Mouse (Mus musculus): ENCODE results near the gene Ankrd54. TPM values are rescaled to one million over a fixed set of nuclear protein-coding genes. Genes with fewer than 3 reads are reported as not detected.
A peak's percentile ranks its signal among the peaks of the same experiment; 100 is the strongest.

Gene Ankrd54
- polyA plus RNA-seq, 1 experiment from 2014 or later: 40.9 TPM

DNA sequence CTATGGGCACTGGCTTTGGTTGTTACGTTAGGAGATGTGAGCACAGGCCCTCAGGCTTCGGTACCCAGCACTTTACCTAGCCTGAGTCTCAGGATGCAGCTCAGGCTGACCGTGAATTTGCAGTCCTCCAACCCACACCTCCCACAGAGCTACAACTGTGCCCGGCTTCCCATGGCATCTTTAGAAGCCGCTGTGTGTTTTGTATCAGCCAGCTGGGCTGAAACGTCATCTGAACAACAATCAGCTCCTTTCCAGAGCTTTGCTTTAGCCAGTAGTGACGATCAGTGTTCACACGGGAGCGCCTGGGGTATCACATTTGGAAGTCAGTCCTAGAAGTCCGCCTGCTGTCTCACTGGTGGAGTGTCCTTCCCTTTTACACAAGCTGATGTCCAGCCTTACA, 40.6 kb upstream of the Ankrd54 start:
- Histone ChIP-seq H3K4me3 (ENCODE audit: low read depth, low read length) (no peak overlapping the region), H3K9ac (ENCODE audit: low read depth, low read length) (no peak overlapping the region), H3K27me3 (ENCODE audit: control insufficient read depth, insufficient read depth, low read depth, low read length) (no peaks in the 10 kb centered on the region), H3K36me3 (ENCODE audit: control insufficient read depth, insufficient read depth) (no peaks in the 10 kb centered on the region), H3K4me2 (ENCODE audit: low read depth, low read length) (no peak overlapping the region), H3K27ac (ENCODE audit: low read length) (no peak overlapping the region), H3K4me1 (ENCODE audit: control insufficient read depth, low read depth, low read length) (peaks cover 14% of the 10 kb centered on the region), H3K9me3 (replicated peaks; ENCODE audit: control insufficient read depth, low read length) (no peaks in the 10 kb centered on the region)
- WGBS (ENCODE audit: insufficient replicate concordance): 66% methylated on average over 10 of the region's 10 CpGs
- ATAC-seq (ENCODE audit: low read depth): no peak

DNA sequence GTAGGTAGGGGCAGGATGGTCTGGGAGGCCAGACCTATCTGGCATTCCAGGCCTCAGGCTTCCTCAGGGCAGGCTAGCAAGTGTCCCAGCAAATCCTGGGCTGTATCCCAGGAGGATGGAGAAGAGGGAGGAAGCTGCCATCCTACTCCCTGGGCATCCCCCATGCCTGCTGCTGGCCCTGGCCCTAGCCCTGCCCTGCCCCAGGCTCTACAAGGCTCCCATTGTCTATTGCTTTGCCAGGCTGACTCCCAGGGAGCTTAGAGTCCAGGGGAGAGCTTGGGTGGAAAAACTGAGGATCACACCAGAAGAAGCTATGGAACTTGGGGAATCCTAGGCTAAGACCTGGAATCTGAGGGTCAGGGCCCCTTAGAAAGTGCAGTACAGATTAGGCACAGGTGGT, 38.8 kb upstream of the Ankrd54 start:
- ATAC-seq (ENCODE audit: low read depth): no peak
- Histone ChIP-seq H3K4me1 (ENCODE audit: control insufficient read depth, low read depth, low read length) (peaks cover 16% of the 10 kb centered on the region), H3K9me3 (replicated peaks; ENCODE audit: control insufficient read depth, low read length) (no peaks in the 10 kb centered on the region), H3K27ac (ENCODE audit: low read length) (no peak overlapping the region), H3K4me2 (ENCODE audit: low read depth, low read length) (no peak overlapping the region), H3K36me3 (ENCODE audit: control insufficient read depth, insufficient read depth) (no peaks in the 10 kb centered on the region), H3K9ac (ENCODE audit: low read depth, low read length) (no peak overlapping the region), H3K4me3 (ENCODE audit: low read depth, low read length) (no peak overlapping the region), H3K27me3 (ENCODE audit: control insufficient read depth, insufficient read depth, low read depth, low read length) (no peaks in the 10 kb centered on the region)

DNA sequence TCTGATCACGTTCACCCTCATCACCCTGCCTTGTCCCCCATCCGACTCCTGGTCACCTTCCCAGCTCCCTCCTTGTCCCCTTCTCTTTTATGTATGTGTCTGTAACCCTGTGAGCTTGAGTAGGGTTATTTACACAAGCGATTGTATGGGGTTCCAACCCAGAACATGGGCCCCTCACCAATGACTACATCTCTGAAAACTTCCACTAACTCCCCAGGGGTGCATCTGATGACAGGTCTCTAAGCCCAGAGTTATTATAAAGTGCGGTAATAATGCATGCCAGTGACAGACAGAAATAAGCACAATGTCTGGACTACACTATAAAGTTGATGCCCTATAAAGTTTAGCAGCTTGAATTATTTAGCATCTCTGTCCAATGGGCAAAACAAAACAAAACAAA, 37.7 kb upstream of the Ankrd54 start:
- WGBS (ENCODE audit: insufficient replicate concordance): 61% methylated on average over 4 of the region's 4 CpGs
- no peak overlapping the region for H3K9ac ChIP-seq (ENCODE audit: low read depth, low read length)
- no peak overlapping the region for H3K4me2 ChIP-seq (ENCODE audit: low read depth, low read length)
- no peak for ATAC-seq (ENCODE audit: low read depth)
- H3K4me1 ChIP-seq (ENCODE audit: control insufficient read depth, low read depth, low read length): peaks cover 6% of the 10 kb centered on the region
- no peak overlapping the region for H3K27ac ChIP-seq (ENCODE audit: low read length)
- H3K36me3 ChIP-seq (ENCODE audit: control insufficient read depth, insufficient read depth): peaks cover 3% of the 10 kb centered on the region; the same call in 1 of the 2 replicates
- no peaks in the 10 kb centered on the region for H3K9me3 ChIP-seq (replicated peaks; ENCODE audit: control insufficient read depth, low read length)
- no peak overlapping the region for H3K4me3 ChIP-seq (ENCODE audit: low read depth, low read length)
- no peaks in the 10 kb centered on the region for H3K27me3 ChIP-seq (ENCODE audit: control insufficient read depth, insufficient read depth, low read depth, low read length)

DNA sequence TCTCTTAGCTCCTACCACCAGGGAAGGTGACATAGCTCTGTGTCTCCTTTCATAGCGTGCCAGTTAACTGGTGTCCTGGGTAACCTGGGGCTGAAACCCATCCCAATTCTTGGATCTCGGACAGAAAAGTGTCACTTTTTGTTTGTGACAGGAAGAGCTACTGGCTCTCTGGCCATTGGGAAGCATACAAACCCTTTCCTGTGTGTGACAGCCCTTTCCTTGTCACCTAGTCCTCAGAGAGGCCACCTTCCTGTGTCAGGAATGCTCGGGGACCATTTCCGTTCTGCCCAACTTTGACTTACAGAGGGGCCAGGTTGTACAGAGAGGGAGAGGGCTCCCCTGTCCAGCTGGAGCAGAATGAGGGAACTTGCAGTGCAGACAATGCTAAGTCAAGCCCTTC, 36.8 kb upstream of the Ankrd54 start:
- Histone ChIP-seq H3K4me3 (ENCODE audit: low read depth, low read length) (no peak overlapping the region), H3K27me3 (ENCODE audit: control insufficient read depth, insufficient read depth, low read depth, low read length) (no peaks in the 10 kb centered on the region), H3K9me3 (replicated peaks; ENCODE audit: control insufficient read depth, low read length) (no peaks in the 10 kb centered on the region), H3K4me1 (ENCODE audit: control insufficient read depth, low read depth, low read length) (peaks cover 5% of the 10 kb centered on the region), H3K36me3 (ENCODE audit: control insufficient read depth, insufficient read depth) (peaks cover 4% of the 10 kb centered on the region), H3K9ac (ENCODE audit: low read depth, low read length) (no peak overlapping the region), H3K27ac (ENCODE audit: low read length) (no peak overlapping the region), H3K4me2 (ENCODE audit: low read depth, low read length) (no peak overlapping the region)
- no peak for ATAC-seq (ENCODE audit: low read depth)
- WGBS (ENCODE audit: insufficient replicate concordance): 44% methylated on average over 4 of the region's 4 CpGs

DNA sequence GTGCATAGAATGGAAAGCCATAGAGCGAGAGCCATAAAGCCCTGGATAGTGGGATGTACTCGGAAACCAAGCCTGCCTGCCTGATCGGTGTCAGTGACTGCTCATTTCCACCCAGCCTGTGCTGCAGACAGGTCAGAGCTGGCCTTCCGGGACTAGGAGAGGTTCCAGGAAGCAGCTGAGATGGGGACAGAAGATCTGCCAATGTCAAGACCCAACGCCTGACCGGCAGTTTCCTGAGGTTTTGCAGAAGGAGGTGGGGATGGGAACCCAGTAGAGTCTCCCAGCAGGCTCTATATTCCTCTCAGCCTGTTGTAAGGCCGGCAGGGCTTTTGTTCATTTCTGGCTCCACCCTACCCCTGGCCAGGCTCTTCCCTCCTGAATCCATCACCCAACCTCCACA, 36.2 kb upstream of the Ankrd54 start:
- WGBS (ENCODE audit: insufficient replicate concordance): 24% methylated on average over 7 of the region's 7 CpGs
- Histone ChIP-seq H3K36me3 (ENCODE audit: control insufficient read depth, insufficient read depth) (peaks cover 10% of the 10 kb centered on the region), H3K4me3 (ENCODE audit: low read depth, low read length) (no peak overlapping the region), H3K4me2 (ENCODE audit: low read depth, low read length) (no peak overlapping the region), H3K9me3 (replicated peaks; ENCODE audit: control insufficient read depth, low read length) (no peaks in the 10 kb centered on the region), H3K4me1 (ENCODE audit: control insufficient read depth, low read depth, low read length) (peaks cover 5% of the 10 kb centered on the region), H3K9ac (ENCODE audit: low read depth, low read length) (no peak overlapping the region), H3K27ac (ENCODE audit: low read length) (no peak overlapping the region), H3K27me3 (ENCODE audit: control insufficient read depth, insufficient read depth, low read depth, low read length) (no peaks in the 10 kb centered on the region)
- ATAC-seq (ENCODE audit: low read depth): peak; percentile 16; the same call in 1 of the 2 replicates

DNA sequence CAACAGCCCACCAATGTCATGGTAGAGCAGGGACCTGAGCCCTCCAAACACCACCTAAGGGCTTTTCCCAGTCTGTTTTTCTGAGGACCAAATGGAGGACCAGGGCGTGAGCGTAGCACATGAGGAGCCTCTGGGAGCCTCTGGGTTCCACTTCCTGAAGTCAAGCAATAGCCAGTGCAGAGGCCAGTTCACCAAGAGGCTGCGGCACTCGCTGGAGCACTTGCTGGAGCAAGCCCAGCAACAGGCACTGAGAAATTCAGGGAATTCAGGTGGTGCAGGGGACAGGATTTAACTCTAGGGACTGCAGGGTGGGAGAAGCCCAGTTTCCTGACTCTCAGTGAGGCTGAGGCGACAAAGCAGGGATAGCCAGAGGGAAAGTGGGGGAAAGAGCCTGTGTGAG, 35.5 kb upstream of the Ankrd54 start:
- ATAC-seq (ENCODE audit: low read depth): no peak
- WGBS (ENCODE audit: insufficient replicate concordance): 68% methylated on average over 5 of the region's 5 CpGs
- no peak overlapping the region for H3K27ac ChIP-seq (ENCODE audit: low read length)

DNA sequence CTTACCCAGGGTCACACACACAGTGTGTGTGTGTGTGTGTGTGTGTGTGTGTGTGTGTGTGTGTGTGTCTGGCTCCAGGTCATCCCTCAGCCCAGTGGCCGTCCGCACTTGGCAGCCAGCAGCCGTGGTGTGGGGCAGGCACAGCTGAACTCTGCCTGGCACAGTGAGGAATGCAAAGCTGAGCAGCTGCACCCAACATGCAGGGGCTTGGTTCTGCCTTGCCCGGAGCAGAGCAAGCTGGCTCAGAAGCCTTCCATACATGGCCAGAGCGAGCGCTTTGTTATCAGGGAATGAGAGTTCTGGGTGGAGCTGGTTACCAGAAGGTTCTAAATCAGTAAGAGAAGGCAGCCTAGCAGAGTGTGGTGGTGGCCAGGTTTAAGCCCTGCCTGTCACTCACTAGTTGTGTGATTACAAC, 34.9 kb upstream of the Ankrd54 start:
- no peak overlapping the region for H3K4me2 ChIP-seq (ENCODE audit: low read depth, low read length)

More for the DNA sequence above, 35.5 kb upstream of the Ankrd54 start:
- Histone ChIP-seq H3K9me3 (replicated peaks; ENCODE audit: control insufficient read depth, low read length) (no peaks in the 10 kb centered on the region), H3K36me3 (ENCODE audit: control insufficient read depth, insufficient read depth) (peaks cover 16% of the 10 kb centered on the region), H3K27me3 (ENCODE audit: control insufficient read depth, insufficient read depth, low read depth, low read length) (no peaks in the 10 kb centered on the region), H3K4me2 (ENCODE audit: low read depth, low read length) (no peak overlapping the region), H3K4me1 (ENCODE audit: control insufficient read depth, low read depth, low read length) (peaks cover 5% of the 10 kb centered on the region), H3K9ac (ENCODE audit: low read depth, low read length) (no peak overlapping the region), H3K4me3 (ENCODE audit: low read depth, low read length) (no peak overlapping the region)

DNA sequence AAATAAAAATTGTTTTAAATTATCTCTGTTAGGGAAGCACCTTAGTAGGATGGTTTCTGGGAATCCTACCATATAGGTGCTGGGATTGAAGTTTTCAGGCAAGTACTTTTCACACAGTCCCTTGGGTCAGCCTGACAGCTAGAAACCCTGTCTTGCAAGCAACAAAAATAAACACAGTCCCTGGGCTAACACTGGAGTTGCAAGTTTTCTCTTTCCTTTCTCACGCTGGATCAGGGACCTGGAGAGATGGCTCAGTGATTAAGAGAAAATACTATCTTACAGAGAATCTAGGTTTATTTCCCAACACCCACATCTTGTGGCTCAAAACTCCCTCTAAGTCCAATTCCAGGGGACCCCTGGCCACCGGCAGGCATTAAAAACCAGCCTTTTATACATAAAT, 34.4 kb upstream of the Ankrd54 start:
- H3K4me1 ChIP-seq (ENCODE audit: control insufficient read depth, low read depth, low read length): peaks cover 5% of the 10 kb centered on the region
- H3K4me2 ChIP-seq (ENCODE audit: low read depth, low read length): no peak overlapping the region
- H3K9ac ChIP-seq (ENCODE audit: low read depth, low read length): no peak overlapping the region
- no peak for ATAC-seq (ENCODE audit: low read depth)
- H3K27me3 ChIP-seq (ENCODE audit: control insufficient read depth, insufficient read depth, low read depth, low read length): no peaks in the 10 kb centered on the region
- 43% methylated on average over 2 of the region's 2 CpGs for WGBS (ENCODE audit: insufficient replicate concordance)
- no peak overlapping the region for H3K27ac ChIP-seq (ENCODE audit: low read length)
- peaks cover 21% of the 10 kb centered on the region for H3K36me3 ChIP-seq (ENCODE audit: control insufficient read depth, insufficient read depth)
- no peak overlapping the region for H3K4me3 ChIP-seq (ENCODE audit: low read depth, low read length)
- H3K9me3 ChIP-seq (replicated peaks; ENCODE audit: control insufficient read depth, low read length): no peaks in the 10 kb centered on the region

More for the DNA sequence above, 34.9 kb upstream of the Ankrd54 start:
- ATAC-seq (ENCODE audit: low read depth): peak; percentile 48; the same call in 1 of the 2 replicates
- no peaks in the 10 kb centered on the region for H3K9me3 ChIP-seq (replicated peaks; ENCODE audit: control insufficient read depth, low read length)
- no peaks in the 10 kb centered on the region for H3K27me3 ChIP-seq (ENCODE audit: control insufficient read depth, insufficient read depth, low read depth, low read length)
- no peak overlapping the region for H3K27ac ChIP-seq (ENCODE audit: low read length)
- no peak overlapping the region for H3K9ac ChIP-seq (ENCODE audit: low read depth, low read length)
- peaks cover 19% of the 10 kb centered on the region for H3K36me3 ChIP-seq (ENCODE audit: control insufficient read depth, insufficient read depth)
- peaks cover 5% of the 10 kb centered on the region for H3K4me1 ChIP-seq (ENCODE audit: control insufficient read depth, low read depth, low read length)
- no peak overlapping the region for H3K4me3 ChIP-seq (ENCODE audit: low read depth, low read length)
- 36% methylated on average over 6 of the region's 6 CpGs for WGBS (ENCODE audit: insufficient replicate concordance)

DNA sequence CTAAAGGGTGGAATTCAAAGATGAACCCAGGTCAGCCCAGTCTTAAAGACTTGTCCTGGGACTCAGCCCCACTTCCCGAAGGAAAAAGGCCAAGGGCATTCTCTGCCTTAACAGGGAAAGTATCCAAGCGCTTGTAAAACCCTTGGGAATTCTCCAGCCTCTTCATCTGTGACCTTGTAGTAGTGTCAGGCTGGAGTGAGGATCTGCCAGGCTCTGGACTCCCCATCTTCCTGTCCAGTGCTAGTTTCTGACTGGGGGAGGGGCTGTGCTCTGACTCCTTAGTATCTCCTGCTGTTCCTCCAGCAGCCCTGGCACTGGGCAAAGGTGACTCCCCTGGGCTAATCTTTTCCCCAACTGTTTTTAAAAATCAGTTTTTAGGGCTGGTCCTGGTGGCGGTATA, 33.9 kb upstream of the Ankrd54 start:
- H3K36me3 ChIP-seq (ENCODE audit: control insufficient read depth, insufficient read depth): peaks cover 23% of the 10 kb centered on the region
- H3K4me1 ChIP-seq (ENCODE audit: control insufficient read depth, low read depth, low read length): peaks cover 5% of the 10 kb centered on the region
- H3K9ac ChIP-seq (ENCODE audit: low read depth, low read length): no peak overlapping the region
- H3K4me2 ChIP-seq (ENCODE audit: low read depth, low read length): no peak overlapping the region
- no peak overlapping the region for H3K27ac ChIP-seq (ENCODE audit: low read length)
- ATAC-seq (ENCODE audit: low read depth): no peak
- H3K9me3 ChIP-seq (replicated peaks; ENCODE audit: control insufficient read depth, low read length): no peaks in the 10 kb centered on the region
- WGBS (ENCODE audit: insufficient replicate concordance): 75% methylated on average over 3 of the region's 3 CpGs
- H3K4me3 ChIP-seq (ENCODE audit: low read depth, low read length): no peak overlapping the region
- no peaks in the 10 kb centered on the region for H3K27me3 ChIP-seq (ENCODE audit: control insufficient read depth, insufficient read depth, low read depth, low read length)
